Mouse (Mus musculus) brain, embryonic 14.5 days (tissue): ENCODE measurements around the gene Car10. TPM values are rescaled to one million over a fixed set of nuclear protein-coding genes. Genes with fewer than 3 reads are reported as not detected.
A peak's percentile ranks its signal among the peaks of the same experiment; 100 is the strongest.

Experiments
- DNase-seq: peaks from one replicate; pipeline ENCODE4 v3.0.0-alpha.2; 2011; ENCODE audit warnings: low read depth
- CTCF ChIP-seq: fragments of 200-500 bp; IDR thresholded peaks from 2 replicates; pipeline ENCODE4 v1.5.1; 2012; ENCODE audit warnings: inconsistent platforms, mild to moderate bottlenecking, moderate library complexity, borderline replicate concordance; ENCODE audit not compliant: insufficient read depth, insufficient read length; ENCODE audit errors: extremely low read depth
- POLR2A ChIP-seq: fragments of 200-500 bp; IDR thresholded peaks from 2 replicates; pipeline ENCODE4 v1.6.1; 2012; ENCODE audit warnings: mild to moderate bottlenecking, inconsistent platforms, borderline replicate concordance; ENCODE audit not compliant: poor library complexity, insufficient read depth, insufficient read length, severe bottlenecking; ENCODE audit errors: extremely low read depth
- polyA plus RNA-seq: library from polyadenylated mRNA; depleted of rRNA; stranded (reverse); fragments of >200 nt; gene quantifications from 2 replicates; pipeline ENCODE4 v1.2.3, GENCODE M21; 2012

Gene Car10
- polyA plus RNA-seq, 1 experiment, result 28.5 TPM

DNA sequence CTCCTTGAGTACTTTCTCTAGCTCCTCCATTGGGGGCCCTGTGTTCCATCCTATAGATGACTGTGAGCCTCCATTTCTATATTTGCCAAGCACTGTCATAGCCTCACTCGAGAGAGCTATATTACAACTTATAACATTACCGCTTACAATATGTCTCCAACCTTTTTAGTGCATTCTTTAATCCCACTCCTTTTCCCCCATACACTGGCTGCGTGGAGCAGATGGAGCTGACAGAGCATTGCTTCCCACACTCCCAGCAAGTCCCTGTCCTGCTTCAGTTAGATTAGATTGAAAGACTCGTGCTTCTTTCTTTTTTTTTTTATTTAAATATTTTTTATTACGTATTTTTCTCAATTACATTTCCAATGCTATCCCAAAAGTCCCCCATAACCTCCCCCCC, 310.2 kb downstream of the Car10 start:
- no peak for TF ChIP-seq CTCF
- no peak for TF ChIP-seq POLR2A
- no peak for DNase-seq

DNA sequence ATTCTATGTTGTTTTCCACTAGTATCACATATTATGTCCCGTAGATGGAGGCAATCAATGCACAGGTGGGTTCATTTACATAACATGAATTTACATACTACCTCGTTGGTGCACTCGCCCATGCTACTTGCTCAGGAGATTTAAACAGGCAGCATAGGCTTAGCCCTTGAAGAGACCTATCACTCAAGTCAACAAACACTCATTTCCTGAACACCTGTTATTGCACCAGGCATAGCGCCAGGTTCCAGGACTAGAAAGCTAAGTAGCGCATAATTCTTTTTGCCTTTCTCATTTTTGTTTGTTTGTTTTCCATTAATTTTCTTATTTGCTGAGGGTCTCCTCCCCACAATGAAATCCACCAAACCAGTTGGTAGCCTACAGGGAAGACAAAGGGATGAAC, 333.7 kb downstream of the Car10 start:
- DNase-seq, result peak; percentile 28
- TF ChIP-seq CTCF (no peak), POLR2A (no peak)

DNA sequence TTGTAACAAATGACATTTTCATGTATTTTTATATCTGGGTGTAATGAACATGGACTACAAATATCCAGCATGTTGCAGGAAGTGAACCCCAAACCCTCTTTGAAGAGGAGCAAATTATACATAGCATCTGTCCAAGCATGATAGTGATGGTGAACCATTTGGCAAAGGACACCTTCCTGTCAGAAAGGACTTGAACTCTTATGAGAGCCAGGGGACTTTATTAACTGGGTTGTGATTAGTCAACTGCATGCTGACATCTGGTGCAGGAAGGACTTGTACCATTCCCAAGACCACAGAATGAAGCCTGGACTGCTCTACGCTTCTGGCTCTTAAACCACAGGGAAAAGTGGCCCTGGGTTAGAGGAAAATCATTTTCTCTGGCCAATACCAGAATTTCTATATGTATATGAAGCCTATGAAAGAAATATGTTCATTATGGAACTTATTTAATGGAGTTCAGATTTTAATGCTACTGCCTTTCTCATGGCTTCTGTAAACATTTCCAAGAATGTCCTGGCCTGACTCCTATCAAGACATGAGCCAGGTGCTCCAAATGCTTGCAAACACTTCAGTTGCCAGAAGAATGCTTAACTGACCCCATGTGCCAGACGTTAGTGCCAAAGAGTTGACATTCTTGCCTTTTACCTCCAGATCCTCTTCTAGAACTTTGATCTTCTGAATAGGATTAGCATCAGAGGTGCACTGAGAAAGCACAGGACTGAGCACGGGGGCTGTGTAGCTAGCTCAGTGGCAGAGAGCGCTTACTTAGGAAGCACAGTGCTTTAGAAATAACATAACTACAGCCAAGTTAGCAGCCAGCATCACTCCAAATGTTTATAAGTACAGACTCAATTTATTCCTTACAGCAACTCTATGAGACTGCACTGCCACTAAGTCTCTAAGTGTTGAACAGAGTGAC, 337.4 kb downstream of the Car10 start:
- TF ChIP-seq POLR2A (no peak), CTCF (no peak)
- no peak for DNase-seq

DNA sequence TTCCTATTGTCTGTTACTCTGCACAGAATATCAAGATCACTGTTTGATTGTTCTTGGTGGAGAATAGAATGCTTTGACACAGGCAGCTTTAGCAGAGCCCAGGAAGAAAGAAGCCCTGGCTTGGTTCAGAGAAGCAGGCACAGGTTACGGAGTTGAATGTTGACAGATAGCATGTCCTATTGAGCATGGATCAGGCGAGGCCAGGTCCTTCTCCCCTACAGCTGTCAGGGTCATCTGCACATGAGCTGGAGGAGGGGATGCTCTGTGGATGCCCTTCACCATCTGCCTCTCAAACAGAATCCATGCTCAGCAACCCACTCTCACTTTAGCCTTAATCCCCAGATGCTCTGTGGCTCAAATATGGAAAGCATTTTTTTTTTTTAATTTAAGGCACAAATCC, 339.1 kb downstream of the Car10 start:
- peak; percentile 14 for DNase-seq
- TF ChIP-seq POLR2A (no peak), CTCF (no peak)

DNA sequence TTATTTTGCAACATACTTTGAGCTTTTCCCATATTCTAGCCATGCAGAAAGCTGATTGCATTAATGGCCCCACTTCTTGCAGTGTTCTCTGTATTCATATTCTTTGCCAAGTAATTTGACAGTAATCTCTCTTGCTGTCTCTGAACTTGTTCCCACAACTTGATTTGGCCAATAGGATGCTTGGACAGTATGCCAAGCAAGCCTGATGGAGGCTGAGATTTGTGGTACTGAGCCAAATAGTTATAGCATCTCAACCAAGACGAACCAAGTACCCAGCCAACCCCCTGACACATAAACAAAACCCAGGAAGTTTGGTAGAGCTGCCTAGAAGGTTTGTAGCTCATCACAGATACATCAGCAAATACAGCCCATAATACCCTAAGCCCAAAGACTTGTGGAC, 342.6 kb downstream of the Car10 start:
- TF ChIP-seq CTCF (no peak), POLR2A (no peak)
- peak; percentile 40 for DNase-seq

DNA sequence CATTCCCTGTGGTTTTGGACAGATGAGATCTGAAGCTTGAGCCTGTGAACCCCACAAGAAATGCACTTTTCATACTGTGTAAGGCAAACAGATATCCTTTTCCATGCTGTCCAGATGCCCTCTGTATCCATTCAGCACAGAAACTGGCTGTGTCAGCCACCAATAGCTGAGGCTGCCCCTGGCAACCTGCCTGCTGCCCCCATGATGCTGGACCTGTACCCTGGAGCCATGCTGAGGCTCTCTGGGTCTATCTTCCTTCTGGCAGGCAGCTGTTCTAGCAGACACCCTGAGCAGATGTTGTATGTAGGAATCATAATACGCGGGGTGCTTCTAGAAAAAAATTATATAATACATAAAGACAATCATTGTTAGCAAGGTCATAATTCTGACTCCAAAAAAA, 345.9 kb downstream of the Car10 start:
- TF ChIP-seq CTCF (no peak), POLR2A (no peak)
- no peak for DNase-seq

DNA sequence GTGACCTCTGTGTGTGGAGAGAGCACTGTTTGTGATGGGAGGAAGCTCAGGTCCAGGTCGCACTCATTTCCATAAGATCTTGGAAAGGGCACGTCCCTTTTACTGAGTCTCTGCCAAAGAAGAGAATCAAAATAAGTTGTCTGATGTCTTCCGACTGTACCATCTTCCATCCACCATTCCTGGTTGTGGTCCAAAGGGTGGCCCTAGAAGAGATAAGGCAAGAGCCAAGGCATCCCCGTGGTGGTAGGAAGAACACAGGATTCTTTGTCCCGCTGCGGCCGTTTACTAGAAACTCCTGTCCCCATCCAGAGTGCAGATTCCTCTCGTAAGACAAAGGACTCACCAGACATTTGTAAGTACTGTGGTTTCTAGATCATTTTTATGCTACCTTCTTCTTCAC, 346.9 kb downstream of the Car10 start:
- no peak for DNase-seq
- no peak for TF ChIP-seq CTCF
- no peak for TF ChIP-seq POLR2A

DNA sequence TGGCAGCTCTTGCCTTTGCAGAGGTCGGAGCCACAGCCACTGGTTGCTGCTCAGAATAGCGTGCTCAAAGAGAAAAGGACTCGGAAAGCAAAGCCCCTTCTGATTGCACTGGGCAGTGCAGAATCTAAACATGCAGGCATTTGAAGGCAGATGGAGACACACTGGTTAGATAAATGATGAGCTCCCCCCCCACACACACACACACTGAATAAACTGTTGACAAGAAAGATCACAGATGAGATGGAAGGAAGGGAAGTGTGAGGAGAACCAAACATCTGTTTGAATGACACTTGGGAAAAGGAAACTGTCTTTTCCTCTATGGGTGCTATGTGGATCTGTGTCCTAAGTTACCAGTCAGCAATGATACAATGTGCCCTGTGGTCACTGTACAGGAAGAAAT, 349.7 kb downstream of the Car10 start:
- no peak for DNase-seq
- TF ChIP-seq CTCF (no peak), POLR2A (no peak)

DNA sequence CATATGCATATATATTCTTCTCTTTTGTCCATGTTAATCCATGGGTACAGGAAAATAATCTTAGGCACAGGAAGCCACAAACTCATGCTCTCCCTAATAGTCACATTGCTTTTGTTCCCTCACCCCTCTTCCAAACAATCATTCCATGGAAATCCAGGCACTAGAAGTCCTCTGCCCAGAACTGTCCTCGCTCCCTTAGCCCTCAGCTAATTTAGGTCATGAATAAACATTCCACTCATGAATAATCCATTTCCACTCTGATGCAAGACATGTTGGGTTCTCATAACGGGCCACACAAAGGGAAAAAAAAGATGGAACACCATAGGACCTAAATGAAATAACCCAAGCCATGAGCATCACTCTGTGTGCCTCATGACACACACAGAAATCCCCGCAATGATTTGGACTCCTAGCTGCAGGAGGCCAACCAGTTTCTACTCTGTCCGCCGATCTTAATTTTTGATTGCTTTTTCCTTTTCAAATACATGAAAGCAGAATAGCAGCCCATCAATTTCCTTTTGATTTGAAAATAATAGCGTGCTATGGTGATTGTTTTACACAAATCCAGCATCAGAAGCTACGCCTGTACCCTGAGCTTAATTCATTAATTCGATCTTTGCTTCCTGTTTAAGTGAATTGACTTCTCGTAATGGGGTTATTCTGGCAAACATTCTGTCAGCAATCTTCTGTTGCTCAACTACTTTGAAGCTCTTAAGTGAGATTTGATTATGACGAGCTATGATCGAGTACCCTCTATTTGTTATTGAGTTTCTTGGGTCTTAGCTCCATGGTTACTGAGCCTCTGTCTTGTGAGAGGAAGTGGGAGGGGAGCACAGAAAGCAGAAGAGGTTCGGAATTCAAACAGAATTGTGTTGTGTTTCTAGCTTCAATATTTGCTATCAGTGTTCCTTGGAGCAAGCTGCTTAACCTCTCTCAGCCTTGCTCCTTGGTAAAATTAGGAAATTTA, 350.7 kb downstream of the Car10 start:
- no peak for TF ChIP-seq CTCF
- TF ChIP-seq POLR2A, result no peak
- DNase-seq, result peak; percentile 42

DNA sequence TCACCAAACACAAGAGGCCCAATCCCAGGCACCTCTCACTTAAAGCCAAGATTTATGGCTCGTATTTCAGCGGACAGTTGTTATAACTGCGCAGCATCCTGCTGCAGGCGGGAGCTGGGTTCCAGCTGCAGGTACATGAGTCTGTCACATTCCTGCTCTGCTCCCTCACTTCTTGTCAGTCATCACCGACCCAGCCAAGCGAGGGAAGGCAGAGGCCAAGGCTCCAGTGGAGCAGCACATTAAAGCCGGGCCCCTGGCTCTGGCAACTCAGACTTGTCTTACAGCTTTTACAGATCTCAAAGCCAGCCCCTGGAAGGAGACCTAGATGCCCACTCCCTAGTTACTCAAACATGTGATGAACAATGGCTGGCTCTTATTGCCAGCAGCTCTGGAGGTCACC, 352.7 kb downstream of the Car10 start:
- no peak for DNase-seq

DNA sequence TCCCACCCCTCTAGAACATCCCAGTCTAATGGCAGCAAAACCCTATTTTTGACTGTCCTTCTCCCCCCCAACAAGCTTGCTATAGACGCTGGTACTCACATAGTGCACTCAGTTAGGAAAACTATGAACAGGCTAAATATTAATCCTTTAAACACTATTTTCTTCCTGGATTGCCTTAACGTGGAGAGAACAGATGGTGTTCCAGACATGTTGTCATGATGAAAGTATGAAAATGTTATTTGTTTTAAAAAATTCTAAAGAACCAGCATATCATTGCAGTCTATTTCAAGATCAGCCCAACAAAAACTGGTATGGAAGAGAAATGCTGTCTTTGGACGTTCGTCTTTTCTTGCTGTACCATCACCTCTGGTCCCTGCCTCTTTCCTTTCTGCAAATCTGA, 368.4 kb downstream of the Car10 start:
- TF ChIP-seq POLR2A, result no peak
- no peak for DNase-seq

More for the DNA sequence above, 352.7 kb downstream of the Car10 start:
- TF ChIP-seq POLR2A, result no peak
- TF ChIP-seq CTCF, result no peak
